Mouse (Mus musculus) liver, adult 2 months (tissue): Measurements from ENCODE around the gene Zbtb3. TPM values are rescaled to one million over a fixed set of nuclear protein-coding genes. Genes with fewer than 3 reads are reported as not detected.

Experiments
- DNase-seq: peaks from one replicate; pipeline ENCODE4 v3.0.0-alpha.2; 2011; ENCODE audit warnings: low read depth, low spot score; ENCODE audit errors: extremely low read depth
- H3K27ac ChIP-seq: fragments of 200-500 bp; replicated peaks from 2 replicates; pipeline ENCODE4 v1.5.1; 2012; ENCODE audit warnings: low read depth, mild to moderate bottlenecking, control low read depth, inconsistent platforms, low read length; ENCODE audit not compliant: insufficient read depth
- H3K27me3 ChIP-seq: fragments of 200-500 bp; 2 replicates; pipeline ENCODE4 v1.6.1; 2012; ENCODE audit warnings: mild to moderate bottlenecking, moderate library complexity, low read length, inconsistent platforms; ENCODE audit not compliant: control insufficient read depth, insufficient read depth
- H3K36me3 ChIP-seq: fragments of 200-500 bp; 2 replicates; pipeline ENCODE4 v1.6.1; 2012; ENCODE audit warnings: low read length, inconsistent platforms; ENCODE audit not compliant: control insufficient read depth, insufficient read depth
- H3K4me1 ChIP-seq: fragments of 200-500 bp; 2 replicates; pipeline ENCODE4 v1.6.1; 2011; ENCODE audit warnings: low read length; ENCODE audit not compliant: control insufficient read depth, insufficient read depth
- H3K4me3 ChIP-seq: fragments of 200-500 bp; 2 replicates; pipeline ENCODE4 v1.5.1; 2011; ENCODE audit warnings: low read depth, mild to moderate bottlenecking, control low read depth, low read length, moderate library complexity; ENCODE audit not compliant: insufficient read depth
- H3K79me2 ChIP-seq: fragments of 200-500 bp; 2 replicates; pipeline ENCODE4 v1.6.1; 2012; ENCODE audit warnings: inconsistent platforms, mild to moderate bottlenecking, low read length, moderate library complexity; ENCODE audit not compliant: control insufficient read depth, insufficient read depth
- H3K9ac ChIP-seq: fragments of 200-500 bp; 2 replicates; pipeline ENCODE4 v1.6.1; 2012; ENCODE audit warnings: low read depth, mild to moderate bottlenecking, control low read depth, inconsistent platforms, low read length
- CTCF ChIP-seq: fragments of 200-500 bp; IDR thresholded peaks from 2 replicates; pipeline ENCODE4 v1.5.1; 2011; ENCODE audit warnings: low read depth, low read length, control low read depth
- POLR2A ChIP-seq: fragments of 200-500 bp; IDR thresholded peaks from 2 replicates; pipeline ENCODE4 v1.6.1; 2011; ENCODE audit warnings: low read length, control low read depth; ENCODE audit not compliant: insufficient read depth; ENCODE audit errors: extremely low read depth
- WGBS: fragments of 180-500 bp; shearing (Covaris S2); methylation state at CpG from one replicate; pipeline ENCODE4 v1.1.7; 2018; 5-methylcytosine and 5-hydroxymethylcytosine counted together
- polyA plus RNA-seq: library from polyadenylated mRNA; depleted of rRNA; stranded (reverse); fragments of >200 nt; gene quantifications from 2 replicates; pipeline ENCODE4 v1.2.3, GENCODE M21; 2012; rRNA removed
- total RNA-seq: library from RNA; depleted of rRNA; stranded (reverse); fragments of >200 nt; gene quantifications from 2 replicates; pipeline ENCODE4 v1.2.3, GENCODE M21; 2014; rRNA removed

Gene Zbtb3
- total RNA-seq (0.20 and 0.37 TPM in 2 replicates), polyA plus RNA-seq (0.31 and 0.43 TPM in 2 replicates)

DNA sequence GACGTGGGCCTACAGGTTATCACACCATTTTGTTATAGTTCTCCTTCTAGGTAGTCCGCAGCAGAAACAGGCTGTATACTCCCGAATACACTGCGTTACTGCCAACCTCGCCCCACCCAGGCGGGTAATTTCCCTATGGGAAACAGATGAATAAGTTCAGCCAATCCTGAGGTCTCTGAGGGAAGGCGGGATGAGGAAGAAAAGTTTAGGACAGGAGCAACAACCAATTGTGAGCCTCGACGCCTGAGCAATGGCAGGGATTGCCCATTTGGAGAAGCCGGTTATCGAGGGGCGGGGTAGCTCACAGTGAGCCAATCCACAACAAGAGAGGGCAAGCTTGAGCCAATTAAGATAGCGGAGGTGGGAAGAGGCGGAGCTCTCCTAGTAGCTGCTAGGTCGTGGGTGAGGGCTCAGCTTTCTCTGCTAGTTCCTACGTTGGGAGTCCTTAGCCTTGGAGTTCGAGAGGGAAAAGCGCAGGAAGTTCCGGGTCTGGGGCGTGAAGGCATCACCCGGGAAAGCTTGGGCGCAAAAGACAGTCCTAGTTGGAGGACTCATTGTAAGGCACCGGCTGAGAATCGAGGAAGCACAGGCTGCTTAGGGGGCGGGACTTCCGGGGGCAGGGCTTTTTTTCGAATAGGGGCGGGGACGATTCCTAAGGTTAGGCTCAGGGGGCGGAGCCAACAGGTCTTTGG is at the start of gene Zbtb3:
Gene Zbtb3 (plus strand): TSS at position 426 of the 692 bp plus-strand sequence.
- Histone ChIP-seq H3K79me2 (no peaks in the 10 kb centered on the region), H3K27ac (no peak within 1 kb of the TSS), H3K9ac (peak within 1 kb of the TSS; percentile 61), H3K36me3 (peaks cover 3% of the 10 kb centered on the region; the same call in 1 of the 2 replicates), H3K27me3 (no peaks in the 10 kb centered on the region), H3K4me3 (peak within 1 kb of the TSS; percentile 65), H3K4me1 (peaks cover 6% of the 10 kb centered on the region; the same call in 1 of the 2 replicates)
- DNase-seq: peak; percentile 92
- 1% methylated on average over 30 of the region's 30 CpGs for WGBS
- TF ChIP-seq POLR2A (no peak), CTCF (no peak)

DNA sequence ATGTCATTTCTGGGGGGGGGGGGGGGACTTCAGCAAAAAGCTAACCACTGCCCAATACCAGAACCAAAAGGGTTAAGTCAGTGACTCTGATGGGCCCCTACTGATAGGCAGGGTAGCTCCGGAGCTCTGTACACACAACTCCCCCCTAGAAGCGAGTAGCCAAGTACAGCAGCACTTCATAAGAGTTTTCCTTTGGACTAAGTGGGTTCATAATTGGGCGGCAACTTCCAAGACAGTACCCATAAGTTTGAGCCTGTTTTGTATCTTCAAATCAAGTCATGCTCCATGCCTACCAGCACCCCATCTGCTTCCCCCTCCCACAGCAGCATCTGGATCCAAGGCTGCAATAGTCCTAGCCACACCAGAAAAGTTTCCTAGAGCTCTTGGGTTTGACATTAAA is 46.7 kb upstream of the Zbtb3 start:
- H3K4me3 ChIP-seq: no peak overlapping the region
- TF ChIP-seq CTCF (no peak), POLR2A (no peak)
- no peak overlapping the region for H3K9ac ChIP-seq
- H3K27ac ChIP-seq: no peak overlapping the region
- DNase-seq: no peak
- 64% methylated on average over 3 of the region's 3 CpGs for WGBS
- H3K36me3 ChIP-seq: peaks cover 28% of the 10 kb centered on the region
- peaks cover 13% of the 10 kb centered on the region; the same call in 1 of the 2 replicates for H3K4me1 ChIP-seq
- no peaks in the 10 kb centered on the region for H3K27me3 ChIP-seq
- H3K79me2 ChIP-seq: peaks cover 20% of the 10 kb centered on the region; the same call in 1 of the 2 replicates

GRCm38 (mm10) chr19:8756635-8757387 is 45.5 kb upstream of the Zbtb3 start, which contains the start of gene Nxf1:
TSS of gene Nxf1 (plus strand) at chr19:8757073.
- Histone ChIP-seq H3K27ac (peak within 1 kb of the TSS; percentile 92), H3K4me1 (peaks cover 13% of the 10 kb centered on the region; the same call in 1 of the 2 replicates), H3K9ac (peak within 1 kb of the TSS; percentile 97), H3K36me3 (peaks cover 19% of the 10 kb centered on the region), H3K79me2 (peaks cover 26% of the 10 kb centered on the region; the same call in 1 of the 2 replicates), H3K4me3 (peak within 1 kb of the TSS; percentile 88), H3K27me3 (no peaks in the 10 kb centered on the region)
- under 1% methylated on average over 75 of the region's 75 CpGs for WGBS
- TF ChIP-seq POLR2A (peak; percentile 84), CTCF (no peak)
- peak; percentile 74 for DNase-seq

- H3K4me1 ChIP-seq: peaks cover 13% of the 10 kb centered on the region; the same call in 1 of the 2 replicates
- peaks cover 14% of the 10 kb centered on the region for H3K36me3 ChIP-seq
- under 1% methylated on average over 14 of the region's 14 CpGs for WGBS
- H3K27ac ChIP-seq: peak overlapping the region; percentile 53
- H3K79me2 ChIP-seq: peaks cover 26% of the 10 kb centered on the region; the same call in 1 of the 2 replicates
- H3K9ac ChIP-seq: peak overlapping the region; percentile 97
- TF ChIP-seq CTCF (no peak), POLR2A (no peak)
- DNase-seq: no peak
- H3K27me3 ChIP-seq: no peaks in the 10 kb centered on the region
- H3K4me3 ChIP-seq: peak overlapping the region; percentile 88
These were observed 44.8 kb upstream of the Zbtb3 start for GRCm38 (mm10) chr19:8757471-8757998.

GRCm38 (mm10) chr19:8758899-8759298 is 43.5 kb upstream of the Zbtb3 start:
- no peak for DNase-seq
- no peak overlapping the region for H3K9ac ChIP-seq

More at GRCm38 (mm10) chr19:8758899-8759298, 43.5 kb upstream of the Zbtb3 start:
- no peak for TF ChIP-seq POLR2A
- TF ChIP-seq CTCF: no peak
- H3K79me2 ChIP-seq: peaks cover 26% of the 10 kb centered on the region; the same call in 1 of the 2 replicates
- WGBS: 72% methylated on average over 2 of the region's 2 CpGs
- H3K4me1 ChIP-seq: peaks cover 13% of the 10 kb centered on the region; the same call in 1 of the 2 replicates
- no peak overlapping the region for H3K4me3 ChIP-seq
- no peaks in the 10 kb centered on the region for H3K27me3 ChIP-seq
- H3K27ac ChIP-seq: no peak overlapping the region
- H3K36me3 ChIP-seq: peaks cover 20% of the 10 kb centered on the region
